Mouse (Mus musculus): ENCODE measurements around the gene Ppcdc.

- TF ChIP-seq CTCF (IDR thresholded peaks at IDR 0.05; ENCODE audit: low read depth) (no peak), EP300 (IDR thresholded peaks at IDR 0.05; ENCODE audit: low read depth) (no peak)
Observed at GRCm38 (mm10) chr9:57467271-57467771, 27.4 kb upstream of the Ppcdc start.
